Mouse (Mus musculus): ENCODE measurements around the gene Slc43a2. TPM values are rescaled to one million over a fixed set of nuclear protein-coding genes. Genes with fewer than 3 reads are reported as not detected.
"Not testable (repeated sequence)": the region's sequence is repeated elsewhere in the genome, so short reads cannot be mapped to it uniquely, and the experiment has no call there.

The Slc43a2 gene
- total RNA-seq, 1 experiment from 2014 or later = 22.4 TPM

DNA sequence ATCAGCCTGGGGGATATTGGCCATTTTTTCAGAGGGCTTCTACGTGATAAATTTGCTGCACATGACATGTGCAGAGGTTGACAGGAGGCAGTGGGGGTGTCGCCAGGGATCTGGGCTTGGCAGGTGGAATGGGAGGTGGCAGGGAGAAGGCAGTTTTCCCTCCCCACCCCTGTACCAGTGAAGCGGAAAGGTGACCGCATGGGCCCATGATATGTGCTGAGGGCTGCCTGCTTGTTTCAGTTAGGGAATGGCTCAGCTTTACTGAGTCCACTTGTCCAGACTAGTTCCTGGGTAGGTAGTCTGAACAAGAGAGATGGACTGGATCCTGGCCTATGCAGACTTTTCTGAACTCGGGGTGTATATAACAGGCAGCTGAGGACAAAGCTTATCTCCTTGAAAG lies 19.8 kb downstream of the Slc43a2 start:
- no peak for DNase-seq

DNA sequence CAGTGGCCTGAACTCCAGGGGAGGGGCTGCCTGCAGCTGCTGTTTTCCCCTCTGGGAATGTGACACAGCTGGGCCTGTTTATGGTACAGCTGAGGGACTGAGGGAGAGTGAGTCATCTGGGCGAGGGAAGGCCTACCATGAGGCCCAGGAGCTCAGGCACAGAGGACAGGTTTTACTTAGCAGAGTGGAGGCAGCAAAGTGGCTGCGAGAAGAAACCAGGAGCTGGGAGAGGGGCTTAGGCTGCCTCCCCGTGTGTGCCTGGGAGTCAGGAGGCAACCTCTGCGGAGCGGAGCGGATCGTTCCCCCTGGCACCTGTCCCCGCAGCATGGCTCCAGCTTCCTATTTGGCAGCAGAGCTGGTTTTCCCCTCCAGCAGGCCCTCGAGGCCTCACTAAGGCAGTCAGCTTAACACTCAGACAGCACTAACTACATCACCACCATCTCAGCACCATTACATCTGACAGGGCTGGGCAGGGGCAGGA lies 20.5 kb downstream of the Slc43a2 start:
- DNase-seq = no peak

DNA sequence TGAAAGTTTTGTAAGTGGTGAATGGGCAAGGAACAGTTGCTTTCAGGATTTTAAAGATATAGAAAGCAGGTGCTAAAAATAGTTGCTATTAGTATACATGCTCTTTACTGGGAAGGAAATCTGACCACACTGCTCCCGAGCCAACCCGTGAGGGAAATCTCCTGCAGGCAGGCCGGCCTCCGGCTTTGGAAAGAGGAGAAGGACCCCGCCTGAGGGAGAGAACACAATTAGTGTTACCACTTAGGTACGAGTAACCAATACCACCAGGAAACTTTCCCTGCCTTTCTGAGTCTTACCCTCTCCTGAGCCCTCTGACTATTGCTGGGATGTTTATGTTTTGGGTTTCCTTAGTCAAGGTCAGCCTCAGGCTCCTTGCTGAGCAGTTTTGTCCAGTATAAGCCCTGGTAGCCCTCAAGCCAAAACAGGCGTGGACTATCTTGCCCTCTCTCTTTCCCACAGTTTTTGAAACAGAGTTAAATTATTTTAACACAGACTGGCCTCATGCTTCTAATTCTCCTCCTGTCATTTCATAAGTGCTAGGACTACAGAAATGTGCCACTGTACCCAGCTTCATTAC lies 21.5 kb downstream of the Slc43a2 start:
- no peak for DNase-seq

DNA sequence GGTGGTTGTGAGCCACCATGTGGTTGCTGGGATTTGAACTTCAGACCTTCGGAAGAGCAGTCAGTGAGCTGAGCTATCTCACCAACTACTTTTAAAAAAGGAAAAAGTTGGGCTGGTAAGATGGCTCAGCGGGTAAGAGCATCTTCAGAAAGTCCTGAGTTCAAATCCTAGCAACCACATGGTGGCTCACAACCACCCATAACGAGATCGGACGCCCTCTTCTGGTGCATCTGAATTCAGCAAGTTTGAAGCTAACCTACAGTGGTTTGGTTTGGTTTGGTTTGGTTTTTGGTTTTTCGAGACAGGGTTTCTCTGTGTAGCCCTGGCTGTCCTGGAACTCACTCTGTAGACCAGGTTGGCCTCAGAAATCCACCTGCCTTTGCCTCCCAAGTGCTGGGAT lies 24.5 kb downstream of the Slc43a2 start:
- DNase-seq = not testable (repeated sequence)

DNA sequence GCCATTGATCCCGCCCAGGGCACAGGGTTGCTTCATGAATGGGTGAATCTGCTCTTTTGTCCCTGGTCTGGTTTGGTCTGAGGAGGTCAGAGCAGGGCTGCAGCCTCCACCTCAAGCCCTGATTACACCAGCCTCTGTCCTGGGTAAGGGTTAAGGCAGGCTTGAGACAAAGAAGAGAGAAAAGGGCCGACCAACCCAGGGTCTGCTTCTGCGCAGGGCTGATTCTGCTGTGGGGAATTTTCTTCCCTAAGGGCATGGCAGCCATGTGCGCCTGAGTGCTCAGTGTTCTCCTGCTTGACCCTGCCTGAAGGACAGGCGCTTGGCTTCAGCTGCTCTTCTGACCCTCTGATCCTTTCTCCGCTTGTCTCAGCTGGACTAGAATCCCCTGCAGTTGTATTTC lies 25.6 kb downstream of the Slc43a2 start:
- no peak for DNase-seq

DNA sequence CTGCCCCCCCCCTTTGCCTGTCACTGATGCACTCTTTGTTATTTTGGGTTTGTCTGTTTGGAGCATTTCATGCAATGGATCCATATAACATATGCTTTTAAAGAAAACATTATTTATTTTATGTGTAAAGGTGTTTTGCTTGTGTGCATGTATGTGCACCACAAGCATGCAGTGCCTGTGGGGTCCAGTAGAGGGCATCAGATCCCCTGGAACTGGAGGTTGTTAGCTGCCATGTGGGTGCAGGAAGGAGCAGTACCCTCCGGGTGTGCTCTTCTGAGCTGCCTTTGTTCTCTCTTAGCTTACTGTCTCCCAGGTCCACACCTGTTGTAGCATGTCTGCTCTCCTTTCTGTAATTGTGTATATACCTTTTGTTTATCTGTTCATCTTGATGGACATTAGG lies 26.6 kb downstream of the Slc43a2 start:
- no peak for DNase-seq

DNA sequence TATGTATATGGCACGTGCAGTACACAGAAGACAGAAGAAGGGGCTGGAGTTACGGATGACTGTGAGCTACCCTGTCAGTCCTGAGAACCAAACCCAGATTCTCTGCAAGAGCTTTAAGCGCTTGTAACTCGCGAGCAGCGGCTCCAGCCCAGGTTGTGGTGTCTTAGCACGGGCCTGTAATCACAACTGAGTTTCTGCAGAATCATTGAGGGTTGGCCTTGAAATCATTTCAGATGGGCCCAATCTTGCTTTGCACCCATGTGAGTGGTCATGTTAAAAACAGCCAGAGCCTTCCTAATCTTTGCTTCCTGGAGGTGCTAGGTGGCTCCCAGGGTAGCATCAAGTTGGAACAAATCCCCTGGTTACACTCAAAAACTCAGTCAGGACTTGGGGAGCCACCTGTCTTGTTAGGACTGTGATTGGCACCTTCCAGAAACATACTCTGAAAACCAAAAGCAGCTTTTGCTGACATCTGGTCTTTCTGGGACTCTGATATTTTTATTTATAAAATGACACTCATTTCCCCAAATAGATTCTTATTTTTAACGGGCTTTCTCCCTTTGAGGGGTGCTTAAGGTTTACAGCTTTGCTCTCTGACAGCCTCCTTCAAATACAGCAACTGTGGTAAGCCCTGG lies 28.5 kb downstream of the Slc43a2 start:
- no peak for DNase-seq

DNA sequence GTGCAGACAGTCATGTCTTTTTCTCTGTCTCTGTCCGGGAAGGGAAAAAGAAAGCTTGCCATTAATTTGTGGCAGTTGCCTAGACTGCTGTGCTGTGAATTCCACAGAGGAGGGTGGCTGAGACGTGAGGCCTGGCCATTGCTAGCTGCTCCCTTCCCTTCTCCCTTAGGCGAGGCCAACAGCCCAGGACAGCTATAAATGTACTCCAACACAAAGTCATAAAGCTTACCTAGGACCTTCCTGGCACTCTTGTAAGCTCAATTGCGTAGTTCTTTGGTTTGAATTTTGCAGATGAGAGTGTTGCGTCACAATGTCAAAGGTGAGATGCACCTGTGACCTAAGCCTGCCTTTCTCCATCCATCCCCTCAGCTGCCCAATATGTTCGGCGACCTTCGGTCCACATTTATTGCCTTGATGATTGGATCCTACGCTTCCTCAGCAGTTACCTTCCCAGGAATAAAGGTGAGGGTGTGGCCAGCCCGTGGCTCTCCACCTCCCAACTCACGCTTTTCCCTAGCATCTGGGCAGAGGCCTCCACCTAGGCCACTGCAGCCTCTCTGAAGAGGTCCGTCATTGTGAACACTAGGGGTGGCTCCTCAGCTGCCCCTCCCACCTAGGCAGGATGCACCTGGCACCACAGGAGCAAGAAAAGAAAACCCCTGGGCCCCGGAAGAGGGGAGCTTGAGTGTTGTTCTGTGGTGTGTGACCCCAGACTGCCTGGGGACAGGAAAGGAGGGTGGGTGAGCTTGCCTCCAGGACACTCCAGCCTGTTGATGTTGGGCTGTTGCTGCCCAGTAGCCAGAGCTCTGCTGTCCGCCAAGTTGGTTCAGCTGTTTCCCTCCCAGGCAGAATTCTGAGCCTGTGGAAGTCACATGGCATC lies 29.3 kb downstream of the Slc43a2 start:
- DNase-seq = no peak

DNA sequence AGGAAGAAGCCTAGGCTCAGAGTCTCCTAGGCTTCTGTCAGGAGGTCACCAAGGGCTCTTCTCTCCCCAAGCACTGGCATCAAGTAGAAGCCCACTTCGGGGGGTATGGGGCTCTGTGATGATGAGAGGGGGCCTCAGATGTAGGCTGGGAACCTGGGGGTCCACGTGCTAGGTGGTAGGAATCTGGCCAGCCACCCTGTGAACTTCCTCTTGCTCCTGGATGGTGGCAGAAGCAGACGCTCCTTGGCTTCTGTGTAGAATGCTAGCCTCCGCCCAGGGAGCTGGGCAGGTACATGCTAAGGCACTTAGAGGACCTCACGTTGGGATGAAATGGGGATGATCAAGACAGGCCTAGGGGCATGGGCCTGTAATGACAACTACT lies 29.9 kb downstream of the Slc43a2 start:
- no peak for DNase-seq

DNA sequence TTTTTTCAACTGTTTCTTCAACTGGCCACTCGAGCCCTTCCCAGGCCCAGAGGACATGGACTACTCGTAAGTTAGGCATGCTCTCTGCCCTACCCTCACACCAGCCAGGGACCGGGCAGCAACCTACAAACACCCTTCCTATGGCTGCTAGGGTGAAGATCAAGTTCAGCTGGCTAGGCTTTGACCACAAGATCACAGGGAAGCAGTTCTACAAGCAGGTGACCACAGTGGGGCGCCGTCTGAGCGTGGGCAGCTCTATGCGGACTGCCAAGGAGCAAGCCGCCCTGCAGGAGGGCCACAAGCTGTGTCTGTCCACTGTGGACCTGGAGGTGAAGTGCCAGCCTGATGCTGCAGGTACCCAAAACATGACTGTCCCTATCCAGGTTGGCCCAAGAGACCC lies 31.3 kb downstream of the Slc43a2 start:
- DNase-seq = no peak

DNA sequence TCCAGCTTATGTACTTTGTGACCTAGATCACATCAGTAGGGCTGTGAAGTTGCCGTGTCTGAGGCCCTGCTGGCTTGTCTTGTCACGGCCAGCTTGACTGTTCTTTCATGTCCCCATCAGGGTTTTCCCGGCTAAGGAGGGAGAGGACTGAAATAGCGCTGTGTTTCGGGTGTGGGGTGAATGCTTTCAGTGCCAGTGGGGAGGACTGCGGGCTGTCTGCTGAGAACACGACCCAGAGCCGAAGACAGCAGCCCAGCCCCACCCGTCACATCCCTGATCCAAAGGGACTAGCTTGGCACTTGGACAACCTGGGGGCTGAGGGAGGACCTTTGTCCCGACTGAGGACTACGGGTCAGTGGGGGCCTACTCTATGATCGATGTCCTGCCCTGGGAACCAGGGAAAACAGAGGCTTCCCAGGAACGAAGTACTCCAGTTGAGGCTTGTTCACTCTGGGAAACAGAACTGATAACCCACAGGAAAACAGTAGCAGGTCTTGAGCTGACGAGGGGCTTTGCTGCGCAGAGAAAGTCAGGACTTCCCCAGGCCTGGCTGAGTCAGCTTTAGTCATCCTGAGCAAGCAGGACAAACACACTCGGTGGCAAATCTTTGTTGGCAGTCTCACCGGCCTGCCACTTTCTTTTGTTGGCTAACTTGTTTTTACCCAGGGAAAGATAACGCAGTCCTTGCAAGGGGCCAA lies 32.5 kb downstream of the Slc43a2 start:
- peak; percentile 73 for DNase-seq

DNA sequence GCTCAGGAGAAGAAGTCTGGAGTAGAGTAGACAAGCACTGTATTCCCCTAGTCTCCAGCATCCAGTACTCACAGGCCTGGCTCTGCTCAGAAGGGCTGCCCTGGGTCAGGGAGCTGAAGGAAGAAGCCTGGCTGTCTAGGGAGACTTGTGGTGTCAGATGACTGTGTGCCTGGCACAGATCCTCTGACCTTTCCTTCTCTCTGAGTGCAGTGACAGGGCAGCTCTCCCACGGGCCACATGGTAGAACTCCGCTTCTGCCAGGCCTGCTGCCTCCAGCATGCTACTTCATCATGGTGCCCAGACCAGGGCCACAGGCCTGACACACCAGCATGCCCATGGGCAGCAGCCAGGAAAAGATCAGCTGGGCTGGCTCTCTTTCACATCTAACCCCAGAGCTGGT lies 34.4 kb downstream of the Slc43a2 start:
- DNase-seq = peak; percentile 89

DNA sequence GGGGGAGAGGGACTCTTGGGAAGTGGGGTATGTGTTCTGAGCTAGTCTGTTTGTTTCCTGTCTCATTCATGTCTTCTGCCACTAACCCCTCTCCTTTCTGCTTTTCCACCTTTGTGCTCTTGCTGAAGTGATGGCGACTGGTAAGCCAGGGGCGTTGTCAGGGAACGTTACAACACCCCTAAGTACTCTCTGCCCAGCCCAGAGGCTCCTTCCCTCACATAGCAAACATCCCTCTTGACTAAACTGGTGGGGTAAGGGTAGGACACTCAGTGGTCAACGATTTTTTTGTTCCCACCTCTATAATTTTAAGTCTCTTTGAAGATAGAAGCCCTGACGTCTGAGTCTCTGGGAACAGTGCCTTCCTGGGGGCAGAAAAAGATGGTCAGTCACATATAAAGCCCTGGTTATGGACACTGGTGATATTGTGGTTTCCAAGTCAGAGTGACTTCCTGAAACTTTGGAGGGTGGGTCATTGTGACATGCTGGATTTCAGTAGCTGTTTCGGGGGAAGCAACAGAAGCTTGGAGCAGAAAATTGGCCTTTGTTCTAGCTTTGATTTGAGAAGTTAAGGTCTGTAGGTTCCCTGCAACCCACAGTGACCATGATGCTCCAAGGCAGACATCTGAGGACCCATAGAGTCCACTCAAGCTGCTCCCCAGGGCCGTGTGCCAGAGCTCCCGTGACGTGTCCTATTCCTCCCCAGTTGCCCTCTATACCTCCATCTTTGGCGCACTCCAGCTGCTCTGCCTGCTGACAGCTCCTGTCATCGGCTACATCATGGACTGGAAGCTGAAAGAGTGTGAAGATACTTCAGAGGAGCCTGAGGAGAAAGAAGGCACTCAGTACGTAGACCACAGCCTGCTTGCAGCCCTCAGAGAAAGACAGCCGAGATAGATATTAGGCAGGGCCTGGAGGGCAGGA lies 35.0 kb downstream of the Slc43a2 start:
- no peak for DNase-seq

DNA sequence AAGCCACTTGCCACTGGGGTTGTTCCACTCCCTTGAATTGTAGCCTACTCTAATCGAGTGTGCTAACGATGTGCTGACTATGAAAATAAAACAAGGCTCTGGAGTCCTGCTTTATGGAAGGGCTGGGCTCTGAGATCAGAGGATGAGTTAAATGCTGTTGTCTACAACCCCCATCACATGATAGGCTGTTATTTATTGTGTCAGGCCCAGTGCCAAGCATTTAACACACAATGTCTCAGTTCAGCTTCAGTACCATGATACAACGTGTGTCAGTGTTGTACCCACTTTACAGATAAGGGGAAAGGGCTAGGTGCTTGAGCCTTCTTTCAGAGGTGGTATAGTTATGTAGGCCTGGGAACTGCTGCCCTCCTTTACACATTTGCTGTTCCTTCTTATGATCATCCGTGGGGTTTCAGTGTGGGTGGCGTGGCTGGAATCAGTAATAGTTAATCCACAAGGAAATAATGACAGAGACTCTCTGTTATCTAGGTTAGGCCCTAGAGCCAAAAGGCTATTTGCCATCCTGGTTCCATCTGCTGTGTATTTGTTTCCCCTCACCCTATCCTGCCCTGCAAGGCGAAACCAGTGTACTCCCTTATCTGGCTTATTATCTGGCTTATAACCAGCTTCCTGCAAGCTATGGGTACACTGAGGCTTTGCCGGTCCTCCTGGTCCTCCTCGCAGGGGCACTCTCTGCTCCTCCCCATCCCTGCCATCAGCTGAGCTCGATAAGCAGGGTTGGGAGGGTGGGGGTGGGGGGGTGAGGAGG lies 36.0 kb downstream of the Slc43a2 start:
- no peak for DNase-seq

DNA sequence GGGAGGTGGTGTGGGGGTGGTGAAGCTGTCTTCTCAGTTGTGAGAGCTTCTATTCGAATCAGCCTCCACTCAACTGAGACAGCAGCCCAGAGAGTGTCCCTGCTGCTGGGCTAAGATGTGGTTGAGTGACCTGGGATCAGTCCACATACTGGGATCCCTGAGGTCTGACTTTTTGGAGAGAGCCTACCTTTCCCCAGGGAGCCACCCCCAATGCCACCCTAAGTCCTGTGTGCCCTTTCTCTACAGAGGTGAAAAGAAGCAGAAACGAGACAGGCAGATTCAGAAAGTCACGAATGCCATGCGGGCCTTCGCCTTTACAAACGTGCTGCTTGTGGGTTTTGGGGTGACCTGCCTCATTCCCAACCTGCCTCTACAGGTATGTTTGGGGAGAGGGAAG lies 36.6 kb downstream of the Slc43a2 start:
- DNase-seq = no peak

DNA sequence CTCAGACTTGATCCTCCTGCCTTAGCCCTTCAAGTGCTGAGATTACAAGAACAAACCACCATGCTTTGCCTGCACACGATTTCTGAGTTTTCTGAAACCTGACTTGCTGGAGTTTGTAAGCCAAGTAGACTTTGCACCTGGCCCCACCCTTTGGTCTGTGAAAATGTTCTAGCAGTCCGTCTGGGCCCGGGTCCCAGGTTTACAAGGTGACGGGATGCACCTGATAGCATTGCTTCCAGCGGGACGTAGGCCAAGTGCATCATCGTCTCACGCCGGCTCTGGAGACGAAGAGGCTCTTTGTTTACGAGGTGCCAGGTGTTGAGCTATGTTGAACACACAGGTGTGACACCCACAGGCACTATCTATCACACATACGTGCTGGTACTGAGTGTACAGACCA lies 37.5 kb downstream of the Slc43a2 start:
- DNase-seq = no peak

DNA sequence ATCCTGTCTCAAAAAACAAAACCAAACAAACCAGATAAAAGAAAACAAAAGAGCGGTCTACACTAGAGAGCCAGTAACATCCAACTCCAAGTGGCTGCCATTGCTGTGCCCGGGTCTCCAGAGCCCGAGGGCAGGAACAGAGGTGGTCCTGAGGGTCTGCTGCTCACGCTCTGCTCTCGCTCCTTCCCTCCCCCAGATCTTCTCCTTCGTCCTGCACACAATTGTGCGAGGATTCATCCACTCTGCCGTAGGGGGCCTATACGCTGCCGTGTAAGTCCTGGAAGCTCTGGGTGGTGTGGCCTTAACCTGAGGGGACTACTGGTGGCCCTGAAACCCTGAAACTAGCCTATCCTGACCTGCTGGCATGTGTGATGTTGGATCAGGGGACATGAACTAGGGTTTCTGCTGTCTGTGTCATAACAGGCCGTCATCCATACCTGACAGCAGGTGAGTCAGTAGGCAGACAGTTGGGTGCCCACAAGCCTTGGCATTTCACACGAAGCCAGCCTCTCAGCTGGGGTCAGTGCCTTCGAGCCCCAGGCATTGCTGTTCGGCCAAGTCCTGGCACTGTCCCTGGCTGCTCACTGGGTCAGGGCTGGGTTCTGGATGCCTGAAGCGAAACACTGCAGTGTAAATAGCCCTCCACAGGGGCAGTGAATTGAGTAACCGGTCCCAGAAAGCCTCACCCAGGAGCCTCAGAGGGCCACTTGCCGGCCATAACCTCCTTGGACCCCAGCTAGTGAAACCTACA lies 39.1 kb downstream of the Slc43a2 start:
- no peak for DNase-seq

DNA sequence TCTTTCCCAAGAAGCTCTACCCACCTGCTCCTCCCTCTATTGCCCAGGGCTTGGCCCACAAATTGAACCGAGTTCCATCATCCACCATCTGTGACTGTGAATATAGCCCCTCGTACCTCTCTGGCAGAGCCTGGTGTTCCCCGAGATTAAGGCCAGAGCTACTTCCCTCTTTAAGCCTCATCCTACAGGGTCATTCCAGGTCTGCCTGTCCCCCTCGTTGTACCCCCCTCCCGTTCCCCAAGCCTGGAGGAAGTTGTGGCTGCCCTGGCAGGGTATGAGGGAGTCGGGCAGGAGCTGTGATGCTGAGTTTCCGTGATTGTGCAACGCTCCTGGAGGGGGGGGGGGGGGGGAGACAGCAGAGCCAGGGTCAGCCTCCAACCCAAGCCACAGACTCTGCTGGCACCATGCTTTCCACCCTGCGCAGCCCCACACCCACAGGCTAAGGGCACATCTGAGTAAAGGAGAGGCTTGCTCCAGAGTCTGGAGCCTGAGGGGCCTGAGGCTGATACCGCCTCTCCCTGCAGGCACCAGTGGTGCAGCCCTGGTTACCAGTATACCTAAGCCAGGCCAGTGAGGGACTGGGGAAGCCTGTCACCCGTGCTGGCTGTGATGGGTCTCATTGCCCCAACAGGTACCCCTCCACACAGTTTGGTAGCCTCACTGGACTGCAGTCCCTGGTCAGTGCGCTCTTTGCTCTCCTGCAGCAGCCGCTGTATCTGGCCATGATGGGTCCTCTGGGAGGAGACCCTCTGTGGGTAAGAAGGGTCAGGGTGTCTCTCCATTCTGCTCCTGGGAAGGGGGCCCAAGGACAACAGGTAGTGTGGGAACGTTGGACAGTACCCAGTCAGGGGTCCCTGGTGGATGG lies 39.9 kb downstream of the Slc43a2 start:
- DNase-seq = peak; percentile 57

DNA sequence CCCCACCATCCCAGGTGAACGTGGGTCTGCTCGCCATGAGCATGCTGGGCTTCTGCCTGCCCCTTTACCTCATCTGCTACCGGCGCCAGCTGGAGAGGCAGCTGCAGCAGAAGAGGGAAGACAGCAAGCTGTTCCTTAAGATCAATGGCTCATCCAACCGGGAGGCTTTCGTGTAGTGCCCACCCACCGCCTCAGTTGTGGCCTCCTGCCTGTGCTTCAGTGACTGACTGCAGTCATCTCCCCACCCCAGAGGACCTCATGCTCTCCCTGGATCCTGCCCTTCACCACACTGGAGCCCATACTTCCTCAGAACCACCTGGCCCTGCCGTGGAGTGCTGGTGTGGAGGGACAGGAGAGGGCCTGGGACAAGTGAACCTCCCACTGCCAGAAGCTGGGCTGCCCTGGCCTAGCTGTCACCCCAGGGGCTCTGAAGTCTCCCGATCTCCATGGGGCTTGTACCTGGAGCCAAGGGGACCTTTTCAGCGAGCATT lies 40.9 kb downstream of the Slc43a2 start:
- no peak for DNase-seq

Data from adrenal gland, postnatal 14 days (tissue).